Mouse (Mus musculus) hematopoietic multipotent progenitor cell, adult 10-12 weeks (in vitro differentiated cells): ENCODE measurements around the gene Yy2. TPM values are rescaled to one million over a fixed set of nuclear protein-coding genes. Genes with fewer than 3 reads are reported as not detected.

ENCODE experiments used
- polyA plus RNA-seq: library from polyadenylated mRNA; stranded (reverse); fragments of >175 nt; gene quantifications from 2 replicates; pipeline ENCODE4 v1.2.3, GENCODE M21; 2012; ENCODE audit warnings: low replicate concordance

Yy2 gene
- 0.10 TPM in 1 of 2 replicates, not detected in the other for polyA plus RNA-seq

GRCm38 (mm10) chrX:157568840-157569239 is at the start of gene Yy2:
Gene Yy2 (minus strand): TSS chrX:157568985.

GRCm38 (mm10) chrX:157598186-157598996 is 29.6 kb upstream of the Yy2 start, which contains the start of gene Mbtps2:
Gene Mbtps2 (minus strand): TSS chrX:157598715.

Other genes starting within 250 kb of the Yy2 start
- not detected in 2 replicates for gene Phex, start 153.7 kb downstream of the Yy2 start, polyA plus RNA-seq
- 21.6 and 31.9 TPM in 2 replicates for gene Sms, start 76.7 kb downstream of the Yy2 start, polyA plus RNA-seq
- gene Mbtps2, start 29.7 kb upstream of the Yy2 start, polyA plus RNA-seq, result 4.3 and 5.0 TPM in 2 replicates
- not detected in 2 replicates for gene Smpx, start 129.9 kb upstream of the Yy2 start, polyA plus RNA-seq
- not detected in 2 replicates for gene Klhl34, start 249.4 kb upstream of the Yy2 start, polyA plus RNA-seq